Mouse (Mus musculus) adrenal gland, postnatal 4 days (tissue): ENCODE measurements at regions not wholly inside any gene's neighbourhood (a gene's known extent, or its start where the extent isn't known, plus 50 kb on each side); places are given as distances from the start of the nearest gene placed in this dataset.

Experiments
- DNase-seq, 2 experiments: peaks; one replicate each; pipeline ENCODE4 v3.0.0; 2021 to 2022; ENCODE audit warnings: low spot score in 2 of 2, mixed read lengths in 2 of 2

DNA sequence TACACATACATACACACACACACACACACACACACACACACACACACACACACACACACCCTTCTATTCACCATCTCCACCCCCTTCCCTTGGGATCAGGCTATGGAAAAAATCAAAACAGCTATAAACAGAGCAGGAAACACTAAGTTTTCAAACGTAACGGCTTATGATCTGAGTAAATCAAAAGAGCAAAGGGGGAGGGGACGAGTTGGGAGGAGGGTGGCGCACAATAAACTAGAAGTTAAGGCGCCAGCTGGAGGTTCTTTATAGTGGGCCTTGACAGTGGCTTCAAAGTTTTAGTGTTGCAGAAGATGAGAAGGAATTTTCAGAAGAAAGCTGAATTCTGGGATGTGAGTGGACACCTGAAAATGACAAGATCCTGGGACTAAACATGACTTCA lies 116.4 kb upstream of the Sash1 start:
- no peak for DNase-seq

DNA sequence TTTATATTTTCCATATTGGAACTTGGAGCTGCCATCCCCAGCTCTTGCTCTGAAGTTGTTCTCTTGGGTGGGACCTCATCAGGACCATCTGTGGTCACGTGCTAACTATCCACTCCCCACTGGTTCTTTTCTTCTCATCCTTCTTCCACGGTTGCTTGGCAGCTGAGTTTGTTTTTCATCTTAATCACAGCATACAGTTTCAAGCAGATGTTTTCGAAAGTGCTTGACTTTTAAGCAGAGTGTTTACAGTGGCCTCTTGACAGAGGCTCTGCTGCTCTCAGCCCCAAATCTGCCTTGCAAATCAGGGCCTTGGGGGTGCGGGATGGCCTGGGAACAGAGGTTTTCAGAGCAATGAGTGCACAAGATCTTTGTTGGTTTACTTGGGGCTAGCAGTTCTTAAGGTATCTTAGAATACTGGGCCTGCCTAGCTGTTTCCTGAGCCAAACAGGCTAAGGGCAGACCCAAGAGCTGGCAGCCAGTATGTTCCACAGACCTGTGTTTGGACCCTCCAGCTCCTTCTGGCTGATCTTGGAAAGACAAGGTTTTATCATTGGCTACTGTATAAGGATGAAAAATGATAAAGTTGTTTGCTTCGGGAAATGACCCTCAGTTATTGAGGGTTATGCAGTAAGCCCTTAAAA lies 113.0 kb upstream of the Sash1 start:
- no peak for DNase-seq

DNA sequence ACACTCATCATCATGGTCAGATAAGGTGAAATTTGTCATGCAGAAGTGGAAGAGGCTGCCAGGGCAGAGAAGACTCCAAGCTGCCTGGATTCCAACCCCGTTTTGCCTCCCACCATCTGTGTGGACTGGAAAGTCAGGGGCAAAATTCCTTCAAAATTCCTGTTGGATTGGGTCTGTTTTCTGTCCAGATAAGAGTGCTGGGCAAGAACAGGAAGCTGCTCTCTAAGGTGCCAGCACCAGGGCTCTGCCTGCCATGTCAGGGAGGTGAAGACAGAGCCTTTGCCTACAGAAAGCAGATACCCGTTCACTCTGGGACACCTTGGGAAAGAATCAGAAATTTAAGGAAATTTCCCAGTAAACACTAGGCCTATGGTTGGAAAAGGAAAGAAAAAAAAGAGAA lies 112.5 kb upstream of the Sash1 start:
- no peak for DNase-seq

DNA sequence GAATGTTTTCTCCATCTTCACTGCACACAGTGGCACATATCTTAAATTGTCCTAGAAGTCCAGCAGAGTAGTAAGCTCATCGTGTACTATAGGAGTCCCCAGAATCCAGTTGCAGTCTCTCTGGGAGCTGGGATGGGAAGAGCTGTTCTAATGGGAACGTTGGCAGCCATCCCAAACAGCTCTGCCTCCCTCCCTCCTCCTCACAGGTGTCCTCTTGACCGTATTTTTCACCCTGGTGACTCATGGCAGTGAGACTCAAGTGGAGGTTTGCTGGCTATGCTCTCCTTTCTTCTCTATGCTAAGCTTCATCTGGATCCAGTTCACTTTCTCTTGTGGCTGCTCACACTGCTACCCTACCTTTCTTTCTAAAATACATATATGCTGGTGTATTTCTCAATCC lies 109.2 kb upstream of the Sash1 start:
- no peak for DNase-seq

DNA sequence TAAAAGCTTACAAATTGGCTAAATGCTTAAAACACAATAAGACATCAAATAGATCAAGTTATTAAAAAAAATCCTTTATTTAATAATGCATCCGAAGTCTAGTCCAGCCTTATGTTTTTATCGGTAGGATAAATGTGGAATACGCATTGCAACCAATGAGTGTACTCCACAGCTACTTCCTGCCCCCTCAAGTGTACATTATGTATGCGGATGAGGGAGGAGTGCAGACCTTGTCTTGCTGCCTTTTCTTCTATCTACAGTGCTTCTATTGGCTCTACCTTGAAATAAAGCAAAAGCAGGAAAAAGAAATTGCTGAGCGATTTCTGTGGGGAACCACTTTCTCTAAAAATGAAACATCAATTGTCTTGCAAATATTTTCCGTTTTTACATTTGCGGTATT lies 100.5 kb upstream of the Sash1 start:
- DNase-seq = no peak

DNA sequence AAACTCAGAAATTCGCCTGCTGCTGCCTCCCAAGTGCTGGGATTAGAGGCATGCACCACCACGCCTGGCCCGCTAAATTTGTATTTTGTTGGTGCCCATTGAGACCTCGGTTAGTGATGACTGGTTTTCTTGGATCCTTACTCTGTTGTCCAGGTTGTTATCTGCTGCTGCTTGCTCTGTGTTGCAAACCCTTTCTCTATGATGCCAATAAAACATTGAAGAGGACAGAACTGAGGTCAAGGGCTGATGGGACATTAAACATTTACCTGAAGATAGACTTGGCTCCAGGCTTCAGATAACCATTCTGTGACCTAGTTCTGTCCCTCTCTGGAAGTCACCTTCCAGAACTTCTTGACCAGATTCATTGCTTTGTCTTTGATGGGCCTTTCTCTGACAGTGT lies 97.5 kb upstream of the Sash1 start:
- DNase-seq = no peak

DNA sequence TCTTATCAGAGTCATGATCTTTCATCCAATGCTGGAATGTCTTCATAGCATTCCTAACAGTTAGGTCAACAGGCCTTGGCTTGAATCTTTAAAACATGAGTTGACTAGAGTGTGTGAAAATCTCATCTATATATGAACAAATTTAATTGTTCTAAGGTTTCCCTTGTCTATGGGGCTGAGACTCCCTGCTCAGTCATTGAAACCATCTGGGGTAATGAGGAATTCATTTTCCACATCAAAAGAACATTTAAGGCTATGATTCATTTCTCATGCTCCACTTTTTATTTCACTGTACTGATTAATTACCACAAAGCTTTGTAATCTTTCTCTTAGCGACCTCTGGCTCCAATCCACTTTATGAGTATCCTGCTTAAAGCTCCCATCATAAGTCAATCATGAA lies 94.7 kb upstream of the Sash1 start:
- DNase-seq = no peak

DNA sequence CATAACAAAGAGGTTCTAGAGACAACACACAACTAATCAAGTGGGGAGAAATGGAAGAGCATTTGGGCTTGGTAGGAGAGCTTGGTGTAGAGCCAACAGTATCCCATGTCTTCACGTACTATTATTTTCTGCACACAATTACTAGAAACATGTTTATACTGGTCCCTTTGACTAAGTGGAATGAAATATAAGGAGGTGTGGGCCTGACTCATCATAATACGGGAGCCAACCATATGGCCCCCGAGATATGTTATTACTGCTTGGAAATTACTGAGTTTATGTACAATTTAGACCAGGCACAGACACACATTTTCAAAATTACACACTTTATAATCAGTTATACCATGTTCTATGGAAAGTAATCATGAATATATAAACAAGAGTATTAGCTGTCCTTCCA lies 92.7 kb upstream of the Sash1 start:
- DNase-seq = no peak

DNA sequence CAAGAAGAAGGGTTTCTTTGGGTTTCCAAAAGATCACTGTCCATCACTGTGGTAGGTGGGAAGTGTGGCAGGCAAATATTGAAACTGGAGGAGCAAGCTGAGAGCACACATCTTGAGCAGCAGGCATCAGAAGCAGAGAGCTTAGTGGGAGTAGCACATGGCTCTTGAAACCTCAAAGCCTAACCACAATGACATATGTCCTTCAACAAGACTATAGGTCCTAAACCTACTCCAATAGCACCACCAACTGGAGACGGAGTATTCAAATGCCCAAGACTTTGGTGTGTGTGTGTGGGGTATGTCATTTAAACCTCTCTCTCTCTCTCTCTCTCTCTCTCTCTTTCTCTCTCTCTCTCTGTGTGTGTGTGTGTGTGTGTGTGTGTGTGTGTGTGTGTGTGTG lies 88.1 kb upstream of the Sash1 start:
- DNase-seq = no peak

DNA sequence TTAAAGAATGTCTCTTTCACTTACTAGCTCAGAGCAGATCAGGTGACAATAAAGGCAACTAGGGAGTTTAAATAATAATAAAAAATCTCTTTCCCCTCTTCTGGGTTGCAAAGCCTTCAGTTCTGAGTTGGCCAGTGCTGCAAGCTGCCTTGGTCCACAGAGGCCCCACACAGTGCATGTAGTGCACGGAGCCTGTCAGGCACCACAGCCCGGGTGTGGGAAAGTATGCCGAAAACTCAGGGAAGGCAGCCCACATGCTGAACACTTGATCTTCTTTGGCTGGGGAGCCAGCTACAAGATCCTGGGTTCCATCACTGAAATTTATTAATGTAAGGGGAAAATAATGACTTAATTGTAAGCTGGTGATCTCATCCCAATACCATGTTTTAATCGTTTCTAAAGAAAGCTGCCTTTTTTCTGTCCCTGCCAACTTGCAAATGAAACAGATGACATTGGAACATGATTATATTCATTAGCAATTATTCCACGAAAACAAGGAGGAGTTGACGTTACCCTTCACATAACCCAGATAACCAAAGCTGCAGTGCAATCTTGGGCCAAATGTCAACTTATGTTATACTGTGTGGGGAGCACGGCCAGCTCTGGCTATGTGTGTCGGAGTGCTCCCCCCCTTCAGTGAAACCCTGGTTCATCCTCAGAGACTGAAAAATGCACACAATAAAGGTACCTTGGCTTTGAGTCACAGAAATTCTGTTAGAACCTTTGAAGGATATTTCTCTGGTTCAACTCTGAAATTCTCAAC lies 87.1 kb upstream of the Sash1 start:
- no peak for DNase-seq

DNA sequence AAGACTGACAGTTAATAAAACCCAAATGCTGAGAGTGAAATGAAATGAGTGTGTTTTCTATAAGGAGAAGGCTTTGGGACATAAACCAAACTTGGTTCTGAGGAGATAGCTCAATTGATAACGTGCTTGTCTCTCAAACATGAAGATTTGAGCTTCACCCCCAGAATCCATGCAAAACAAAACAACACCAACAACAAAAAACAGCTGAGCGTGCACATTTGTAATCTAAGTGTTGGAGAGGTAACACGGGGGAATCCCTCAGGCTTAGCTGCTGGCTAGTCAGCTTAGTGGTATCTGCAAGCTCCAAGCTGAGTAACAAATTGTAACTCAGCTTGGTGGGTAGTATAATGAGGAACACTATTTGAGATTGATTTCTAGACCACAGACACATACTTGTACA lies 84.9 kb upstream of the Sash1 start:
- DNase-seq = no peak

DNA sequence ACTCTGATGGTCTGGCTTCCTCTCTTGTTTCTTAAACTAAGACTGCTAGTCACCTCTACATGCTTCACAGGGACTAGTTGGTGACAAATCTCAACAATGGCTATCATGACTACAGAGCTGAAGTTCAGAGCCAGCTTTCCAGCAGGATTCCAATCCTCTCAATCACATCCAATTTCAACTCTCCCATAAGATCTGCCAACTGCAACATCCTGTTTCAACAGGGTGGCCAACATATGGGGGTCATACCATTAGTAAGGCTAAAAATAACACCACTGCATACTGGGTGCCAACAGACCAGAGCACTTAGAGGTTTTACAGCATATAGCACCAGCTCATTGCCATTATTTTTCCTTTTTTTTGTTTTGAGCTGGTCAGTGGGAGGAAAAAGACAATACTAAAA lies 83.7 kb upstream of the Sash1 start:
- no peak for DNase-seq

DNA sequence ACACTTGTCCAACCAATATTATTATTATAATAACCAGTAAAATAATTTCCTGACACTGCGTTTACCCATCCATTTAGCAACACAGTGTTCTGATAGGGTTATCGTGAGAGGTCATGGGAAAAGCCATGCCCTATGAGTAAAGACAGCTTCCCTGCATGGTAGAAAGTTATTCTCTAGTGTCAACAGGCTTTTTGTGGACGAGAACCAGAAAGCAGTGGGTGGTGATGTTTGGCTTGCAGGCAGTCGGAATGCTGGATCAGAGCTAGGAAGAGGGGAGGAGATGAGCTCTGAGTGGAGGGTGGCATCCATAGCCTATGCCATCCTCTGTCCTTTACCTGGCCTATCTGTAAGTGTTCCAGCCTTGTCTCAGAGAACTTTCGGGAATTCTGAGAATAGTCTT lies 83.1 kb upstream of the Sash1 start:
- DNase-seq = no peak

DNA sequence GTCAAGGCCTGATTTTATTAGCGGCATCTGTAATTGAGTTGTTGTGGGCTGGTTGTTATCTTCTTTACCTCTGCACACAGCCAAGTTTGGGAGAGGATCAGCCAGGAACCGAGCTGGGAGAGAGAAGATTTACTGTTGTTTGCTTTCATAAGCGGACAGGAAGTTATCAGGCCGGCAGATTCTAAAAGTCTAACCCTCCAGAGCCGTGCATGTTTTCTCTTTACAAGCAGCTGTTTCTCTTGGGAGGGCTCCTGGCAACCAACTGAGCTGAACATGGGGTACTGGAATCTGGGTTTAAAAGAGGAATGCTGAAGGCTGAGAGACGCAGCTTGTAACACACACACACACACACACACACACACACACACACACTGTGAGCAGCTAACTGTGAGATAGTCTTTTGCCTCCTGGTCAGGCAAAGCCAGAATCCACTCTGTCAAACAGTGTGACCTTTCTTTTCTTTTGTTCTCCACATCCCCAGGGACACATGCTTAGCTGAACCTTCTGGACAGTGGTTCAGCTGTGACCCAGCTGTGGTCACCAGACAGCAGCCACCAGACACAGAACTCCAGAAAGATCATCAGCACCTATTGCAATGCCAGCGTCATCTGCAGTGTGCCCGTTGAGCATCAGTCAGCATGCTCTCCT lies 82.5 kb upstream of the Sash1 start:
- peak in 1 of 2 experiments; percentile 11 for DNase-seq

DNA sequence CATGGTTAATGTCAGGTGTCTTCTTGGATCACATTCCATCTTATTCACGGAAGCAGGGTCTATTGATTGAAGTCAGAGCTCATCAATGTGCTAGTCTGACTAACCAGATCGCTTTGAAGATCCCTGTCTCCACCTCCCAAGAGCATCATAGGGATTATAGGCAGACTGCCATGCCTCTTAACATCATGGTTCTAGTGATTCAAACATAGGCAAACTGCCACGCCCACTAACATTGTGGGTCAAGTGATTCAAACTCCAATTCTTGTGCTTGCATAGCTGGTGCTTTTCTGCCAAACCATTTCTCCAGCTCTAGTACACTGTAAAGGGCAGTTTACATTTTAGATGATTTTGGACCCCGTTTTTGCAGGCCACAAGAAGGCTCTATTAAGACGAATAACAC lies 77.1 kb upstream of the Sash1 start:
- DNase-seq = no peak

DNA sequence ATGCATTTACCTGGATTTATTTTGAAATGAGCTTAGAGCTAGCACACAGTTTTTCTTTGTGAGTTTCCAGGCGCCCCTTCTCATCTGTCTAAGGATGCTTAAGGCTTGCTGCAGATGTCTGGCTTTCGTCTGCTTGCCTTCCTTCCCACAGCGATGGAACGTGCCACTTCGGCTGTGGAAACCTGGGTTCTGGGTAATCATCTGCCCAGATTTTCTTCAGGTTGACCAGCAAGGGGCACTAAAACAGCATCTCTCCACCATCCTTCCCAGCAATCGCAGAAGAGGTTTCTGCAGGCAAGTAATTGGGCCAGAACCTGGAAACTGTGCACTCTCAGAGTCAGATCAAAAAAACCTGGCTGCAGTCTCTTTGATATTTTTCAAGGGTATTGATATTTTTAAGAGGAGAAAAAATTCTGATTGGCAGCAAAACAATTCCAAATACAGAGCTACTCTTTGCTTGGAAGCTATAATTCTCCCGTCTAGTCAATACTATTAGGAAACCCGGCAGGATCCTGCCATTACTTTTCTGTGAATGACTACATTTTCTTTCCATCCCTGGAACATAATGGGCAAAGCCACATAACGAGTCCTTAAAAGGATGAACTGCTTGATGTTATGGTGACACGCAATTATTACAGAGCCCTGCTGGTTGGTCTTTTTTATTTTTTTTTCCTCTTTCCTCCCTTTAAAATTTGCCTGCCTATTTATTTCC lies 75.2 kb upstream of the Sash1 start:
- no peak for DNase-seq

DNA sequence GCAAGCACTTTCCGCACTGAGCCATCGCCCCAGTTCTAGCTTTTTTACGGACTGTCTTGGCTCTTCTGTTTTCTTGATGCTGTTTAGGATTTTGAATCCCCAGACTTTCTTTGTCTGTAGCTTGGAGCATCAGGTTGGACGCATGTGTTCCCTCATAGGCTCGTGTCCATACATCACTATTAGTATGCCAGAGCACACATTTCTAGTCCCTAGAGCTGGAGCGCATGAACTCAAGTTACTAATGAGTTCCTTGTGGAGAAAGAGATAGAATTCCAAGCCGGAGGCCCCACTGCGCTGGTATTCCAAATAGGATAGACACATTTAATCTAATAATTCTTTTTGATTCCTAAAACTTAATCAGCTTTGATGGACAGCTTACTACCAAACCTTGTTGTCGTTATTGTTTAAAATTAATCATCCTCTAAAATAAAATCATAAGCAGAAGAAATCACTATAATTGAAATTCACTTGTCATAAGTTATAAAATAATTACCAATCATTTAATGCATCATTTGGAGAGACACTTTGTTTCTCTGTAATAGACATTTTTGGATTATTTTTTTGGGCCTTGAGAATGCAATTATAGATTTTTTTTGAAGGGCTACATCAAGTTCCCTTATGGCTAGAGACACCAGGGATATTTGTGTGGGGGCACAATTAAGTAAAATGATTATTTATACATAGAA lies 74.5 kb upstream of the Sash1 start:
- no peak for DNase-seq

DNA sequence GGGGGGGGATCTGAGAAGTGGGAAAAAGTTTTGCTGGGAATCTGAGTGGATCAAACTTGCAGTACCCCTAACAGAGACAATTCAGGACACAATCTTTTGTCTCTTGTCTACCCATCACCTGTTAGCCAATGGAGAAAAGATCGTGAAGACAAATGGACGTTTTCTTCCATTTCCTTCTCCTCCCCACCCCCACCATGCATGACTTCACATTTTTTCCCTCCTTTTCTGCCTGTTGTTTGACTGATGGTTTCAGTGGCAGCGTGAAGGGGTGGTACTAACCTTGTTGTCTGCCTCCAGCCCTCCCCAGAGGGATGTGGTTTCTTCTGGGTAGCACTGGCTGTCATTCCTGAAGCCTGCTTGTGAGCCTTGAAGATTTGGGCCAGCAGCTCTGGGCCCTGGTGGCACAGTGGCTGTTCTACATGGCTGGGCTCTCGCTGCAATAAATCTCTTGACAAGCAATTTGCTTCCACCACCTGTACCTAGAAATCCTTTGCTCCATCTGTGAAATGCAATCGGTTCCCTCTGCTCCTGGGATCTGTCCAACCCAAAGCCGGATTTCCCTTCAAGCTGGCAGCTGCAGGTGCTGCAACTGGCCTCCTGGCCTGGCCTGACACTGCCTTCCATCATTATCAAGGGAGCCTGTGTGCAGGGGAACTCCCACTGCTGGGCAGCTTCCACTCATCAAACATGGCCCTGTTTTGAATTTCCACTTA lies 69.8 kb upstream of the Sash1 start:
- DNase-seq = no peak

DNA sequence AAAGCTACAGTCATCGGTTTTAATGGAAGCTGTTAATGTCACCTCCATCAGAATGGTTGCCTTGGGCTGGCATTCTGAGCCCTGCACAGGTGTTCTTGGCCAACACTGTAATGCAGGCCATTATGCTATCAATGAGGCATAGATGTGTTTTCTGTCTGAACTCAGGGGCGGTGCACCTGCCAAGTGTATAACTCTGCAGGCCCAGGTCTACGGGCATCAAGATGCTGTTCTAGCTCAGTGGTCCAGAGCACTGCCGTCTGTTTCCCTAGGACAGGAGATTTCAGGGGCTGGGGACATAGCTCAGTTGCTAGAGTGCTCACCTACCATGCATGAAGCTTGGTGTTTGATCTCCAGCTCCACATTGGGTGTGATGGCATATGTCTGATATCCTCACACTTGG lies 68.1 kb upstream of the Sash1 start:
- no peak for DNase-seq

DNA sequence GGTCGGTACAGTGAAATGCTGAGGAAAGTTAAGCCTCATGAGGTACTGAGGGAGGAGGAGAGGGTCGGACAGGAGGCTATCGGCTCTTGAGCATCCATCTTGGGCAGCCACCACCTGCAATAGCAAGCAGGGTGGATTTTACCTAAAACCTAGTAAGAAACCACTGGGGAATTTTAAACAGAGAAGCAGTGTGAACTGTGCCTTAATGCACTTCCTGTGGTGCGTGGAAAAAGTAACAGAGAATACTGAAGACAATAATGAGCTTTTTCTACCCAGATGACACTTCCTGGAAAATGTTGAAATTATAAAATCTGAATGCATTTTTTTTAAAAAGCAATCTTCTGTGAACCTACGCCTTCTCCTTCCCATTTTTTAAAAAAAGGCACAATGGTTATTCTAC lies 67.1 kb upstream of the Sash1 start:
- no peak for DNase-seq

DNA sequence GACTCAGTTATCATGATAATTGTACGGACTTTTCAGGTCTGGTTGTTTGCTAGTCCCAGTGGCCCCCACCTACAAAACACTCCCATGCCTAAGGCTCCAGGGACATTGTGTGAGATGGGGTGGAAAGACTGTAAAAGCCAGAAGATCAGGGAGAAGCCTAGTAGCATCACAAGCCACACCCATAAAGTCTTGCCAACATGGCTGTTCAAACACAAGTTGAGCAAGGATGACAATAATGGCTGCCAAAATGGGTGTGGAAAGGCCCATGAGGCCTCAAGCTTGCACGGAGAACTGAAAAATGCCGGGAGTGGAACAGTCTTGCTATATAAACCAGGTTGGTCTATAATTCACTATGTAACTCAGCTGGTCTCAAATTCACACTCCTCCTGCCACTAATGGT lies 66.1 kb upstream of the Sash1 start:
- no peak for DNase-seq
